Mouse (Mus musculus) G1E (cell line): ENCODE measurements around the gene Ephb1. TPM values are rescaled to one million over a fixed set of nuclear protein-coding genes. Genes with fewer than 3 reads are reported as not detected.

Experiments
- ATAC-seq: 2 replicates; pipeline ENCODE4 v1.8.0; 2016; ENCODE audit warnings: mild to moderate bottlenecking; ENCODE audit not compliant: insufficient number of reproducible peaks, poor library complexity, low FRiP score, severe bottlenecking; ENCODE audit errors: extremely low read depth
- DNase-seq: peaks from one replicate; pipeline ENCODE4 v3.0.0; 2012; ENCODE audit warnings: low spot score
- H3K27me3 ChIP-seq: 2 replicates; pipeline ENCODE4 v1.6.1; 2012; ENCODE audit warnings: mild to moderate bottlenecking, low read length, inconsistent platforms; ENCODE audit not compliant: insufficient read depth
- H3K36me3 ChIP-seq: replicated peaks from 2 replicates; pipeline ENCODE3; 2012; ENCODE audit warnings: mild to moderate bottlenecking, inconsistent platforms
- H3K4me1 ChIP-seq: 2 replicates; pipeline ENCODE4 v1.6.1; 2012; ENCODE audit warnings: low read depth, low read length, inconsistent platforms, mixed read lengths; ENCODE audit not compliant: insufficient read depth
- H3K4me3 ChIP-seq: 2 replicates; pipeline ENCODE4 v1.5.1; 2012; ENCODE audit warnings: low read depth, mild to moderate bottlenecking, inconsistent platforms, low read length, moderate library complexity, mixed read lengths
- H3K9me3 ChIP-seq: replicated peaks from 2 replicates; pipeline ENCODE4 v1.6.1; 2012; ENCODE audit warnings: inconsistent platforms
- CTCF ChIP-seq: IDR thresholded peaks from 2 replicates; pipeline ENCODE4 v1.5.1; 2012; ENCODE audit warnings: low read depth, low read length, inconsistent platforms, mixed read lengths
- GATA1 ChIP-seq: IDR thresholded peaks from 2 replicates; pipeline ENCODE4 v1.6.1; 2012; ENCODE audit warnings: borderline replicate concordance, low read length, inconsistent platforms, mixed read lengths
- GATA2 ChIP-seq: IDR thresholded peaks from 2 replicates; pipeline ENCODE4 v1.6.1; 2012; ENCODE audit warnings: low read depth, low read length, inconsistent platforms, borderline replicate concordance
- POLR2AphosphoS5 ChIP-seq: IDR thresholded peaks from 2 replicates; pipeline ENCODE4 v1.6.1; 2012; ENCODE audit warnings: low read depth, low read length, inconsistent platforms; ENCODE audit not compliant: insufficient replicate concordance
- TAL1 ChIP-seq: conservative IDR thresholded peaks from 2 replicates; pipeline ENCODE4 v1.6.1; 2012; ENCODE audit warnings: low read depth, low read length, inconsistent platforms, mixed read lengths
- polyA plus RNA-seq: library from polyadenylated mRNA; stranded (reverse); fragments of >175 nt; gene quantifications from 2 replicates; pipeline ENCODE4 v1.2.3, GENCODE M21; 2012
- total RNA-seq, 2 experiments: library from RNA; stranded (forward) in 1 of 2; stranded (reverse) in 1 of 2; fragments of 200-1000 nt in 1 of 2; fragments of >200 nt in 1 of 2; fragmentation: Nextera tagmentation in 1 of 2; gene quantifications; 2 replicates each; pipeline ENCODE4 v1.2.3; 2014 to 2017

The Ephb1 gene
- total and polyA plus RNA-seq, 3 experiments, result 0.05 TPM; not detected in 2

GRCm38 (mm10) chr9:101919324-101919723 lies 435.2 kb downstream of the Ephb1 start:
- no peak for ATAC-seq
- Histone ChIP-seq H3K27me3 (no peaks in the 10 kb centered on the region), H3K4me1 (no peaks in the 10 kb centered on the region), H3K36me3 (no peaks in the 10 kb centered on the region), H3K9me3 (peaks cover 63% of the 10 kb centered on the region), H3K4me3 (no peak overlapping the region)
- TF ChIP-seq GATA2 (no peak), TAL1 (no peak), GATA1 (no peak), POLR2AphosphoS5 (no peak), CTCF (no peak)
- no peak for DNase-seq

DNA sequence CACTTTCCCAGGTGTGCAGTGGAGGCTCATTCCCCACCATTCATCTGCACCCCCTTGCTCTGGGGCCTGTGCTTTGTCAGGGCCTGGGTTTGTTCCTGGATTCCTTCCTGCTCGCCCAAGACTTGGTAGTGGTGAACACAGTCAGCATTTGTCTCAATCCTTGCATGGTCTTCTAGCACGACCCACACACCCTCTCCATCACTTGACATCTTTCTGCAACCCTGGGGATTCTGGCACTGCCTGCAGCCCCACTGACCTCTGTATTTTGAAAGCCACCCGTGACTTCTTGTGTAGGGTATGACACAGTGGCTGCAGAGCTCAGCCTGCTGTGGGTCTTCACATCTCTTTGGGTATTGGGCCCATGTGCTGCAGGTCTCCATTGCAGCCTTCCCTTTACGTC lies 435.7 kb downstream of the Ephb1 start:
- DNase-seq (no peak), ATAC-seq (no peak)
- TF ChIP-seq GATA1, result no peak
- no peak for TF ChIP-seq POLR2AphosphoS5
- no peak for TF ChIP-seq GATA2
- no peak for TF ChIP-seq TAL1
- peaks cover 65% of the 10 kb centered on the region for H3K9me3 ChIP-seq
- no peaks in the 10 kb centered on the region for H3K4me1 ChIP-seq
- no peak overlapping the region for H3K4me3 ChIP-seq
- H3K36me3 ChIP-seq, result no peaks in the 10 kb centered on the region
- H3K27me3 ChIP-seq, result no peaks in the 10 kb centered on the region

GRCm38 (mm10) chr9:101915082-101915481 lies 439.4 kb downstream of the Ephb1 start:
- H3K9me3 ChIP-seq, result peaks cover 63% of the 10 kb centered on the region
- no peak for ATAC-seq

GRCm38 (mm10) chr9:101911176-101911866 lies 443.2 kb downstream of the Ephb1 start:
- DNase-seq, result no peak
- ATAC-seq, result no peak
- Histone ChIP-seq H3K4me1 (no peaks in the 10 kb centered on the region), H3K9me3 (peaks cover 69% of the 10 kb centered on the region), H3K4me3 (no peak overlapping the region), H3K36me3 (no peaks in the 10 kb centered on the region), H3K27me3 (no peaks in the 10 kb centered on the region)
- no peak for TF ChIP-seq CTCF
- no peak for TF ChIP-seq POLR2AphosphoS5
- no peak for TF ChIP-seq TAL1
- TF ChIP-seq GATA2, result no peak
- TF ChIP-seq GATA1, result no peak

More at GRCm38 (mm10) chr9:101915082-101915481, 439.4 kb downstream of the Ephb1 start:
- no peak for TF ChIP-seq GATA2
- no peak for TF ChIP-seq GATA1
- no peak for TF ChIP-seq POLR2AphosphoS5
- no peak for TF ChIP-seq TAL1
- TF ChIP-seq CTCF, result no peak
- Histone ChIP-seq H3K27me3 (no peaks in the 10 kb centered on the region), H3K36me3 (no peaks in the 10 kb centered on the region), H3K4me3 (no peak overlapping the region), H3K4me1 (no peaks in the 10 kb centered on the region)
- no peak for DNase-seq

GRCm38 (mm10) chr9:101909491-101909890 lies 445.0 kb downstream of the Ephb1 start:
- DNase-seq (no peak), ATAC-seq (no peak)
- no peak for TF ChIP-seq POLR2AphosphoS5
- TF ChIP-seq TAL1, result no peak
- no peak for TF ChIP-seq CTCF
- no peak for TF ChIP-seq GATA1
- no peak for TF ChIP-seq GATA2
- peaks cover 59% of the 10 kb centered on the region for H3K9me3 ChIP-seq
- H3K4me1 ChIP-seq, result no peaks in the 10 kb centered on the region
- no peaks in the 10 kb centered on the region for H3K27me3 ChIP-seq
- H3K4me3 ChIP-seq, result no peak overlapping the region
- H3K36me3 ChIP-seq, result no peaks in the 10 kb centered on the region

- TF ChIP-seq TAL1, result no peak
- no peak for TF ChIP-seq GATA1
- no peak for TF ChIP-seq CTCF
- no peak for TF ChIP-seq GATA2
- TF ChIP-seq POLR2AphosphoS5, result no peak
Observed at GRCm38 (mm10) chr9:101908849-101909248, 445.6 kb downstream of the Ephb1 start.

DNA sequence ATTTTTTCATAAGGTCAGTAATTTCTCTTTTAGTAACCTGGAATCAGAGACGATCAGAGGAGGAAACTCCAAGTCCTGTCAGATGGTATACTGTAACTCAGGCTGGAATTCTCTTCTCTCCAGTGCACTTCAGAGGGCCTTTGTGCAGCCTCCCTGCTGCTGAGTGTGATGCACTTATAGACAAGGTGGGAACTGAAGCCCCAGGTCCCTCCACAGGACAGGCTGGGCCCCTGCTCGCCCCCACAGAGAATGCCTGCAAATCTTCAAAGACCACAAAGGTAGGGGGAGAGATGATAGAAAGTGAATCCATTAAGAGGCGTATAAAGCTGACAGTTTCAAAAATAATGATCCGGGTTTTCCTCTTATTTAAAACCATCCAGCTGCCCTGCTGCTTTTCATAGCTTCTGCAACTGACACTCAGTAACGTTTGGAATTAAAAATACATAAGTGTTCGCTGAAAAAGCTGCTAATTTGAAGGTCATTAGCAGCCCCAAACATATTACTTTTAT lies 446.7 kb downstream of the Ephb1 start:
- Histone ChIP-seq H3K27me3 (no peaks in the 10 kb centered on the region), H3K4me1 (no peaks in the 10 kb centered on the region), H3K9me3 (peaks cover 45% of the 10 kb centered on the region), H3K4me3 (no peak overlapping the region), H3K36me3 (no peaks in the 10 kb centered on the region)
- ATAC-seq (no peak), DNase-seq (no peak)
- TF ChIP-seq CTCF (no peak), GATA2 (no peak), GATA1 (no peak)

More at GRCm38 (mm10) chr9:101908849-101909248, 445.6 kb downstream of the Ephb1 start:
- H3K27me3 ChIP-seq, result no peaks in the 10 kb centered on the region
- H3K4me3 ChIP-seq, result no peak overlapping the region
- ATAC-seq, result no peak
- H3K36me3 ChIP-seq, result no peaks in the 10 kb centered on the region
- DNase-seq, result no peak
- H3K9me3 ChIP-seq, result peaks cover 52% of the 10 kb centered on the region
- no peaks in the 10 kb centered on the region for H3K4me1 ChIP-seq
